Comparison of ENCODE assay signal across 8 mouse cellular contexts in genomic region chr8:60993639-60993986, GRCm38 (mm10). TPM values are rescaled to one million over a fixed set of nuclear protein-coding genes. Genes with fewer than 3 reads are reported as not detected.
DNase-seq lines count a peak whose midpoint lies in the region; ATAC-seq and TF ChIP-seq lines count a peak whose summit lies in the region.

No protein-coding gene starts in this region.

- H3K4me1 ChIP-seq in embryonic facial prominence, embryonic 11.5 days (ENCODE audit: control insufficient read depth, insufficient read depth, low read length), result peaks cover 2% of the 10 kb centered on the region
- H3K4me1 ChIP-seq in hindbrain, postnatal 0 days (ENCODE audit: insufficient read depth, low read length), result 0 out of 2 replicates have a peak, but pooled peaks cover 7% of the 10 kb centered on the region

- H3K27me3 ChIP-seq in embryonic facial prominence, embryonic 11.5 days (ENCODE audit: control insufficient read depth, insufficient read depth, low read length), result no peaks in the 10 kb centered on the region
- H3K27me3 ChIP-seq in hindbrain, postnatal 0 days (ENCODE audit: insufficient read depth, low read length), result no peaks in the 10 kb centered on the region

- no peak for TF ChIP-seq CTCF in hindbrain, postnatal 0 days (IDR thresholded peaks at IDR 0.05; ENCODE audit: low read depth)

- peak overlapping the region; percentile 77 for H3K4me3 ChIP-seq in embryonic facial prominence, embryonic 11.5 days (ENCODE audit: low read depth, low read length)
- peak overlapping the region; percentile 91 for H3K4me3 ChIP-seq in hindbrain, postnatal 0 days (ENCODE audit: low read length)

- peak; percentile 13 for DNase-seq in layer of hippocampus, adult 9-10 months (ENCODE audit: low spot score)
- DNase-seq in layer of hippocampus, postnatal 14 days (ENCODE audit: low spot score in 2 of 2), result no peak
- DNase-seq in embryonic facial prominence, embryonic 11.5 days (ENCODE audit: low spot score), result no peak
- DNase-seq in hindbrain, postnatal 0 days (ENCODE audit: low spot score), result no peak
- no peak for DNase-seq in adrenal gland, postnatal 4 days (ENCODE audit: low spot score in 2 of 2)
- DNase-seq in cerebellum, postnatal 36 days, result no peak
- no peak for DNase-seq in kidney, adult 9 months

- WGBS in embryonic facial prominence, embryonic 11.5 days, result 8% methylated on average over 12 of the region's 12 CpGs
- WGBS in hindbrain, postnatal 0 days, result 4% methylated on average over 12 of the region's 12 CpGs

- H3K36me3 ChIP-seq in embryonic facial prominence, embryonic 11.5 days (replicated peaks; ENCODE audit: control insufficient read depth, insufficient read depth, low read depth, low read length), result no peaks in the 10 kb centered on the region
- H3K36me3 ChIP-seq in hindbrain, postnatal 0 days (ENCODE audit: insufficient read depth, low read length), result no peaks in the 10 kb centered on the region

- no peaks in the 10 kb centered on the region for H3K9me3 ChIP-seq in embryonic facial prominence, embryonic 11.5 days (replicated peaks; ENCODE audit: control insufficient read depth, low read length)
- H3K9me3 ChIP-seq in hindbrain, postnatal 0 days (ENCODE audit: low read length), result no peaks in the 10 kb centered on the region

- peak overlapping the region; percentile 75 for H3K9ac ChIP-seq in embryonic facial prominence, embryonic 11.5 days (replicated peaks; ENCODE audit: low read length)
- H3K9ac ChIP-seq in hindbrain, postnatal 0 days (replicated peaks; ENCODE audit: low read length), result peak overlapping the region; percentile 72

- 0 out of 2 replicates have a peak overlapping the region, but pooled peaks have one; percentile 78 for H3K27ac ChIP-seq in embryonic facial prominence, embryonic 11.5 days (replicated peaks; ENCODE audit: low read depth, low read length)
- H3K27ac ChIP-seq in hindbrain, postnatal 0 days, result peak overlapping the region; percentile 89

- H3K4me2 ChIP-seq in embryonic facial prominence, embryonic 11.5 days (ENCODE audit: low read depth, low read length), result peak overlapping the region; percentile 82
- peak overlapping the region; percentile 88 for H3K4me2 ChIP-seq in hindbrain, postnatal 0 days (ENCODE audit: low read depth, low read length)

- no peak for ATAC-seq in embryonic facial prominence, embryonic 11.5 days (replicated peaks; ENCODE audit: insufficient number of reproducible peaks, low FRiP score, low TSS enrichment, low read depth)
- no peak for ATAC-seq in hindbrain, postnatal 0 days
- peak; percentile 5; the same call in 1 of the 2 replicates for ATAC-seq in monocyte, adult 5-6 weeks (replicated peaks; ENCODE audit: insufficient number of reproducible peaks, low FRiP score, low TSS enrichment, poor library complexity, severe bottlenecking)

RNA-seq across cellular contexts. Expression of gene Nek1, which starts 0.6 kb away (rescaled TPM):
- 10 to 100 TPM; 27.6 to 29.7 TPM for total RNA-seq in layer of hippocampus, postnatal 14 days (2021)
- 22.7 and 24.5 TPM in 2 replicates for polyA plus RNA-seq in embryonic facial prominence, embryonic 11.5 days (2014; fragmentation: Nextera tagmentation; extraction: Ambion mirVana)
- total RNA-seq in hindbrain, postnatal 0 days (2014; rRNA removed), result 8.0 and 19.0 TPM in 2 replicates
- polyA plus RNA-seq in hindbrain, postnatal 0 days (2015; fragmentation: Nextera tagmentation; extraction: Ambion mirVana), result 21.9 and 23.9 TPM in 2 replicates
- 5.9 to 8.8 TPM (median 6.8 TPM) in 3 replicates for total RNA-seq in monocyte, adult 5-6 weeks (2017)
- 10 to 100 TPM; 23.8 to 25.9 TPM for total RNA-seq in adrenal gland, postnatal 4 days (2021)

RNA-seq across cellular contexts. Expression of gene Clcn3, which starts 10.5 kb away (rescaled TPM):
- 100 to 1,000 TPM; 139 to 143 TPM for total RNA-seq in layer of hippocampus, postnatal 14 days (2021)
- polyA plus RNA-seq in embryonic facial prominence, embryonic 11.5 days (2014; fragmentation: Nextera tagmentation; extraction: Ambion mirVana), result 18.0 and 19.7 TPM in 2 replicates
- 85.9 and 87.7 TPM in 2 replicates for total RNA-seq in hindbrain, postnatal 0 days (2014; rRNA removed)
- 77.4 and 84.8 TPM in 2 replicates for polyA plus RNA-seq in hindbrain, postnatal 0 days (2015; fragmentation: Nextera tagmentation; extraction: Ambion mirVana)
- total RNA-seq in monocyte, adult 5-6 weeks (2017), result 45.9 to 82.4 TPM (median 55.4 TPM) in 3 replicates
- total RNA-seq in adrenal gland, postnatal 4 days (2021), result 10 to 100 TPM; 44.8 to 50.1 TPM
